Mouse (Mus musculus) kidney, adult 2 months (tissue): ENCODE results near the gene Zfp637.

Experiments
- CTCF ChIP-seq: fragments of 200-500 bp; conservative IDR thresholded peaks from 2 replicates; pipeline ENCODE4 v1.5.1; 2011; ENCODE audit warnings: low read depth, mild to moderate bottlenecking, control low read depth, low read length, moderate library complexity, mixed read lengths; ENCODE audit not compliant: insufficient read depth, insufficient read length
- POLR2A ChIP-seq: fragments of 200-500 bp; IDR thresholded peaks from one replicate; pipeline ENCODE4 v1.6.1; 2011; ENCODE audit warnings: low read depth, low read length, control low read depth

DNA sequence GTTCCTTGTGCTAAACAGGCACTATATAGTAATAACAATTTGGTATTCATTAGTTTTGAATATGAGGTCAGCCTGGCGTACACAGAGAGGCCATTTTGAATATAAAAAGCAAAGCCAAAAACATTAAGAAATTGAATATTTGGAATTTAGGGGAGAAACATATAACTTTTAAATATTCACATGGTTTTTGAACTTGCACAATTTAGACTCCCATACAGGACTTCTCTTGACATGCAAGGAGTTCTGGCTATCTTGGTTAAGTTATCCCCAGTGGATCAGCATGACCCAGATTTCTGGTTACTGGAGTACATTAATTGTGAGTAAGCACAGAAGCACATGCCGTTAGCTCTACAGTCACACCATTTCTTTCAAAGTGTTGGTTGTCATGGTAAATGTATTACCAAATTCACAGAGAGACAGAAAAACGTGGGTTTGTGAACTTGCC is 39.4 kb downstream of the Zfp637 start:
- TF ChIP-seq CTCF, result no peak
- no peak for TF ChIP-seq POLR2A
